Mouse (Mus musculus) intestine, embryonic 16.5 days (tissue): ENCODE data around the gene Fancc. TPM values are rescaled to one million over a fixed set of nuclear protein-coding genes. Genes with fewer than 3 reads are reported as not detected.

Experiments used
- ATAC-seq: fragments of 200-750 bp; cut with Nextera tagmentation; 2 replicates; pipeline ENCODE4 v1.8.0; 2017; ENCODE audit warnings: moderate TSS enrichment, moderate library complexity
- H3K27ac ChIP-seq: fragments of 300-500 bp; sonication (generic); 2 replicates; pipeline ENCODE4 v1.5.1; 2014; ENCODE audit warnings: mild to moderate bottlenecking, low read length
- H3K27me3 ChIP-seq: fragments of 300-500 bp; sonication (generic); replicated peaks from 2 replicates; pipeline ENCODE4 v1.6.1; 2014; ENCODE audit warnings: low read length, control low read depth, mixed read lengths; ENCODE audit not compliant: control insufficient read depth, insufficient read depth
- H3K36me3 ChIP-seq: fragments of 300-500 bp; sonication (generic); 2 replicates; pipeline ENCODE4 v1.6.1; 2014; ENCODE audit warnings: low read length, control low read depth; ENCODE audit not compliant: control insufficient read depth, insufficient read depth
- H3K4me1 ChIP-seq: fragments of 300-500 bp; sonication (generic); 2 replicates; pipeline ENCODE4 v1.6.1; 2014; ENCODE audit warnings: low read length, control low read depth, mixed read lengths; ENCODE audit not compliant: control insufficient read depth, insufficient read depth
- H3K4me2 ChIP-seq: fragments of 300-500 bp; sonication (generic); 2 replicates; pipeline ENCODE4 v1.6.1; 2014; ENCODE audit warnings: low read depth, low read length, control low read depth
- H3K4me3 ChIP-seq: fragments of 300-500 bp; sonication (generic); 2 replicates; pipeline ENCODE4 v1.5.1; 2014; ENCODE audit warnings: mild to moderate bottlenecking, low read length
- H3K9ac ChIP-seq: fragments of 300-500 bp; sonication (generic); 2 replicates; pipeline ENCODE4 v1.6.1; 2014; ENCODE audit warnings: low read depth, low read length
- H3K9me3 ChIP-seq: fragments of 300-500 bp; sonication (generic); 2 replicates; pipeline ENCODE4 v1.6.1; 2016; ENCODE audit warnings: low read length, control low read depth; ENCODE audit not compliant: control insufficient read depth
- WGBS: fragments of 180-500 bp; shearing (Covaris S2); extraction: QIAGEN DNeasy Blood & Tissue Kit; methylation state at CpG from one replicate; pipeline ENCODE4 v1.1.7; 2014; 5-methylcytosine and 5-hydroxymethylcytosine counted together
- polyA plus RNA-seq: library from polyadenylated mRNA; unstranded; fragments of >200 nt; fragmentation: Nextera tagmentation; extraction: Ambion mirVana; gene quantifications from 2 replicates; pipeline ENCODE4 v1.2.1, GENCODE M21; 2015

Fancc gene
- polyA plus RNA-seq, 1 experiment from 2014 or later, result 19.0 TPM

- 41% methylated on average over 4 of the region's 4 CpGs for WGBS
- Histone ChIP-seq H3K9me3 (no peaks in the 10 kb centered on the region), H3K27ac (0 out of 2 replicates have a peak overlapping the region, but pooled peaks have one; percentile 1), H3K9ac (no peak overlapping the region), H3K4me3 (no peak overlapping the region), H3K4me2 (no peak overlapping the region), H3K4me1 (peaks cover 26% of the 10 kb centered on the region), H3K27me3 (no peaks in the 10 kb centered on the region), H3K36me3 (peaks cover 20% of the 10 kb centered on the region)
- no peak for ATAC-seq
These were observed 207.9 kb downstream of the Fancc start for GRCm38 (mm10) chr13:63289152-63289551.

- no peaks in the 10 kb centered on the region for H3K27me3 ChIP-seq
- WGBS, result 88% methylated on average over 11 of the region's 11 CpGs
- H3K4me3 ChIP-seq, result no peak overlapping the region
- no peaks in the 10 kb centered on the region for H3K9me3 ChIP-seq
- H3K27ac ChIP-seq, result no peak overlapping the region
- no peak overlapping the region for H3K9ac ChIP-seq
- no peak overlapping the region for H3K4me2 ChIP-seq
- H3K4me1 ChIP-seq, result peaks cover 16% of the 10 kb centered on the region
- 0 out of 2 replicates have a peak, but pooled peaks have one; percentile 14 for ATAC-seq
- peaks cover 26% of the 10 kb centered on the region for H3K36me3 ChIP-seq
These were observed 210.5 kb downstream of the Fancc start for GRCm38 (mm10) chr13:63286483-63287102.

- Histone ChIP-seq H3K4me2 (no peak overlapping the region), H3K27ac (no peak overlapping the region), H3K4me3 (no peak overlapping the region), H3K36me3 (peaks cover 21% of the 10 kb centered on the region), H3K27me3 (no peaks in the 10 kb centered on the region), H3K4me1 (peaks cover 29% of the 10 kb centered on the region), H3K9ac (no peak overlapping the region; the same call in 1 of the 2 replicates), H3K9me3 (no peaks in the 10 kb centered on the region)
- WGBS, result 95% methylated on average over 3 of the region's 3 CpGs
- no peak for ATAC-seq
These were observed 212.3 kb downstream of the Fancc start for GRCm38 (mm10) chr13:63284748-63285147.

GRCm38 (mm10) chr13:63283236-63283635 is 213.8 kb downstream of the Fancc start:
- Histone ChIP-seq H3K4me2 (no peak overlapping the region), H3K4me1 (peaks cover 36% of the 10 kb centered on the region), H3K9ac (no peak overlapping the region), H3K36me3 (peaks cover 21% of the 10 kb centered on the region), H3K4me3 (no peak overlapping the region), H3K9me3 (no peaks in the 10 kb centered on the region), H3K27ac (no peak overlapping the region), H3K27me3 (no peaks in the 10 kb centered on the region)
- ATAC-seq, result no peak

- WGBS, result 78% methylated on average over 8 of the region's 8 CpGs
- H3K4me3 ChIP-seq, result no peak overlapping the region; the same call in 1 of the 2 replicates
- H3K9me3 ChIP-seq, result no peaks in the 10 kb centered on the region
- peaks cover 42% of the 10 kb centered on the region for H3K4me1 ChIP-seq
- H3K9ac ChIP-seq, result no peak overlapping the region
- no peak overlapping the region for H3K27ac ChIP-seq
- no peak overlapping the region for H3K4me2 ChIP-seq
- peaks cover 8% of the 10 kb centered on the region for H3K36me3 ChIP-seq
- no peak for ATAC-seq
- no peaks in the 10 kb centered on the region for H3K27me3 ChIP-seq
These were observed 215.9 kb downstream of the Fancc start for GRCm38 (mm10) chr13:63281206-63281605.

- whole genome bisulfite sequencing, result 31% methylated on average over 3 of the region's 3 CpGs
- no peak overlapping the region for H3K27ac ChIP-seq
- H3K4me3 ChIP-seq, result no peak overlapping the region
- H3K9me3 ChIP-seq, result no peaks in the 10 kb centered on the region
- peaks cover 6% of the 10 kb centered on the region for H3K36me3 ChIP-seq
- H3K27me3 ChIP-seq, result no peaks in the 10 kb centered on the region
- H3K4me1 ChIP-seq, result peaks cover 42% of the 10 kb centered on the region
- no peak overlapping the region for H3K4me2 ChIP-seq
- no peak for ATAC-seq
- H3K9ac ChIP-seq, result no peak overlapping the region
These were observed 216.7 kb downstream of the Fancc start for GRCm38 (mm10) chr13:63280344-63280743.

- 40% methylated on average over 8 of the region's 8 CpGs for WGBS
- Histone ChIP-seq H3K27me3 (no peaks in the 10 kb centered on the region), H3K27ac (peak overlapping the region; percentile 90), H3K4me2 (peak overlapping the region; percentile 36), H3K9me3 (no peaks in the 10 kb centered on the region), H3K4me1 (peaks cover 42% of the 10 kb centered on the region), H3K36me3 (peaks cover 6% of the 10 kb centered on the region), H3K9ac (peak overlapping the region; percentile 35), H3K4me3 (peak overlapping the region; percentile 30)
- ATAC-seq, result no peak
These were observed 217.3 kb downstream of the Fancc start for GRCm38 (mm10) chr13:63279807-63280206.

GRCm38 (mm10) chr13:63278796-63279475 is 218.1 kb downstream of the Fancc start:
- peaks cover 43% of the 10 kb centered on the region for H3K4me1 ChIP-seq
- H3K4me2 ChIP-seq, result peak overlapping the region; percentile 41
- H3K9ac ChIP-seq, result peak overlapping the region; percentile 60
- peak overlapping the region; percentile 90 for H3K27ac ChIP-seq
- no peaks in the 10 kb centered on the region for H3K27me3 ChIP-seq
- no peaks in the 10 kb centered on the region for H3K9me3 ChIP-seq
- peak overlapping the region; percentile 30 for H3K4me3 ChIP-seq
- ATAC-seq, result peak; percentile 56
- WGBS, result 17% methylated on average over 10 of the region's 10 CpGs
- peaks cover 6% of the 10 kb centered on the region for H3K36me3 ChIP-seq

- ATAC-seq, result peak; percentile 14; the same call in 1 of the 2 replicates
- peaks cover 4% of the 10 kb centered on the region for H3K36me3 ChIP-seq
- H3K4me2 ChIP-seq, result peak overlapping the region; percentile 41
- peak overlapping the region; percentile 1; the same call in 1 of the 2 replicates for H3K4me3 ChIP-seq
- no peaks in the 10 kb centered on the region for H3K27me3 ChIP-seq
- H3K9ac ChIP-seq, result peak overlapping the region; percentile 23; the same call in 1 of the 2 replicates
- H3K9me3 ChIP-seq, result no peaks in the 10 kb centered on the region
- H3K27ac ChIP-seq, result peak overlapping the region; percentile 90
- H3K4me1 ChIP-seq, result peaks cover 45% of the 10 kb centered on the region
- 30% methylated on average over 5 of the region's 5 CpGs for WGBS
These were observed 218.9 kb downstream of the Fancc start for GRCm38 (mm10) chr13:63278141-63278631.
